Mouse (Mus musculus): ENCODE results near the gene Gpr45.
"Not testable (repeated sequence)": the region's sequence is repeated elsewhere in the genome, so short reads cannot be mapped to it uniquely, and the experiment has no call there.

Gpr45 gene

DNA sequence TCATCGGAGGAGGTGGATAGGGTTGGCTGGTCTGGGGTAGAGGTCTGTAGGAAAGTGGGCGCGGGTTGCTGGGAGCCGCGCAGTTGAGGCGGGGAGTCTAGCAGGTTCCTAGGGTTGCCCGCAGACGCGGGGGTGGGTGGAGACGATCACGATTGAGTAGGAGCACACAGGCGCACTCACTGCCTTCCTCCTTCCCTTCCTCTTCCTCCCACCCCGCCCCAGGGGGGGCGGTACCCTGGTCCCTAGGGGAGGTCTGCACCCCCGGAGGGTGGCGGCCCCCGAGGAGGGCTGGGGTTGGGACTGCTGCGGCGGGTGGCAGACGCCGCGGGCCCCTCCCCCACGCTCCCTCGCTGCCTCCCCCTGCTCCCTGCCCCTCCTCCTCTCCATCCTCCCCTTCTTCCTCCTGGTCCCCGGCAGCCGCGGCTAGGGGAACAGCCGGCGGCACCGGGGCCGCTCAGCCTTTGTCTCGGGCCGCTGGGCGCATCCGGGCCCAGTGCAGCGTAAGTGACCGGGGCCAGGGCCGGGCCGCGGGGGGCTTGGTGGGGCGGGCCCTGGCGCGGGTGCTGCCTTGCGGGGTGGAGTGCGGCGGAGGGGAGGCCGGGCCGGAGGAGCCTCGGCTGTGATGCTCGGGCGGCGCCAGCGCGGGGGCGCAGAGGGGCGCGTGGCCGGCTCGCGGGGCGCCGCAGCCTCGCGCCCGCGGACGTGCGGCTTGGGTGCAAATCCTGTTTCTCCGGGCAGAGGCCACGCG is at the start of gene Gpr45:
TSS of gene Gpr45 (plus strand) at position 139 of the 748 bp plus-strand sequence.
- peak; percentile 50 for DNase-seq (ENCODE audit: low read depth, low spot score)

DNA sequence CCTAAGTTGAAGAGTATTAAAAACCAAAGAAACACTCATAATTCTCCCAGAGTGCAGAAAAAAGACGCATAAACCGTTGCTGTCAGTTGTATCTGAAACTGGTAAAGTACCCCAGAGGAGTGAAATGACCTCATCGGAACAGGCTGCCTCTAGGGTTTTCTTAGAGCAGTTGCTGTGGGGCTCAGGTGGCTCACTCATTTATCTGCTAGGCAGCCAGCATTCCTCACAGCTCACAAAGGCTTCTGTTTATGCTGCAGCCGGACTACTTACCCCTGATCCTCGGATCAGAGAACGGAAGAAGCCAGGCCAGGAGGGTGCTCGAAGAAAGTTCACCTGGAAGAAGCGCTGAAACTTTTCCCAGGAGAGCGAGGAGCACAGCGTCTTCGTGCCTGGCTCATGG is 47.5 kb upstream of the Gpr45 start:
- DNase-seq (ENCODE audit: low read depth, low spot score), result no peak

DNA sequence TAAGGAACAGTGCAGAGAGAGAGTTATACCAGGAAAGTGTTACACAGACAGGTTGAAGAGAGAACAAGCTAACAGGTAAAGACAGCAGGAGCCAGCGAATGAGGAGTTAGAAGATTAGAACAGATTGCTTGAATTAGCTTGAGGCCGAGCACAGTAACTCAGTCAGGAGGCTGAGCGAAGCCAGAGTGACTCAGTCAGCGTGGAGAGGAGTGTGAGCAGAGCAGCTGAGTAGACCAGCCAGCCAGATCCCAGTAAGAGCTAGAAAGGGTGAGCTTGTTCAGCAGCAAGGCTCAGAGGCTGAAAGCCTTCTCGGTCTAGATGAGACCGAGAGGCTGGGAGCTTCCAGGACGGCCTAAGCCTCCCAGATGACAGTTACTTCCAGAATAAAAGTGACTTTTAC is 46.0 kb upstream of the Gpr45 start:
- no peak for DNase-seq (ENCODE audit: low read depth, low spot score)

DNA sequence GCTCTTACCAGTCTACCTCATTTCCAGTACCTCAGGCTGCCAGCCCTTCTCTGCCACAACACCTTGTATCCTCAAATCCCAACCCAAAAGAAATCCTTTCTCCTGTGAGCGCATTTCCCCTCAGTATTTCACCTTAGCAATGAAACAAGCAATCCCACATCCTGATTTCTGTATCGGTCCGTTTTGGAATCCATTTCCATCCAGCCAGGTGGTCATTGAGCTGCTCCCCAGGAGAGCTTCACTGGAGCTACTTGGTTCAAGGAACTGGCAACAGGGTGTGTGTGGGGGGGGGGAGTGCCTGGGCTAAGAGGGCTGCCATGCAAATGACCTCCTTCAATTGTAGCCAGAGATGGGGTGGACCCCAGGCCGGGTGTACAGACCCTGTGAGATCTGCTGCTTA is 45.5 kb upstream of the Gpr45 start:
- DNase-seq (ENCODE audit: low read depth, low spot score), result no peak

DNA sequence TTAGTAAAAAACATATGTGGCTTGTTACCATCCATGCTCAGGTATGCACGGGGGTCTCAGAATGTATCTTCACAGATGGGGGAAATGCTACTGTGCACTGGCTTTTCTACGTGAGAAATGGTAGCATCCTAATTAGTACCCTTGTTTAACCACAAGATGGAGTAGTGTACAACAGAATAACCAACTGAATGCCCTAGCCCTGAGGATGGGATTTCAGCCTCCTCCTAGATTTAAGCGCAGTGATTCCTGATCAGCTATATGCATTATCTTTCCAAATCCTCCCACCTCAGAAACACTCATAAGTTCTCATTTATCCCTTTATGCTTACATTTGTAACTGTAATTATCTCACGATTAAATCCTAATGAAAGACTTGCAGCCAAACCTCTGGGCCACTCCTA is 37.6 kb upstream of the Gpr45 start:
- peak; percentile 28 for DNase-seq (ENCODE audit: low read depth, low spot score)

DNA sequence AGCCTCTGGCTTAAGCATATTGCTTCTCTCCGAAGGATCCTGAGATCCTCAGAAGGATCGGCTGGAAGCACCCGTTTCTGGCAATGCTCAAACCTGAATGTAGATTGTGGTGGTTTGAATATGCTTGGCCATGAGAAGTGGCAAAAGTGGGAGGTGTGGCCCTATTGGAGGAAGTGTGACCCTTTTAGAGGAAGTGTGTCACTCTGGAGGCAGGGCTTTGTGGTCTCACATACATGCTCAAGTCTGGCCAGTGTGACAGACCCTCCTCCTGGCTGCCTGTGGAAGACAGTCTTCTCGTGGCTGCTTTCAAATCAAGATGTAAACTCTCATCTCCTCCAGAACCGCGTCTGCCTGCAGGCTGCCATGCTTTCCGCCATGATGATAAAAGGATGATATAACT is 36.0 kb upstream of the Gpr45 start:
- DNase-seq (ENCODE audit: low read depth, low spot score), result no peak

DNA sequence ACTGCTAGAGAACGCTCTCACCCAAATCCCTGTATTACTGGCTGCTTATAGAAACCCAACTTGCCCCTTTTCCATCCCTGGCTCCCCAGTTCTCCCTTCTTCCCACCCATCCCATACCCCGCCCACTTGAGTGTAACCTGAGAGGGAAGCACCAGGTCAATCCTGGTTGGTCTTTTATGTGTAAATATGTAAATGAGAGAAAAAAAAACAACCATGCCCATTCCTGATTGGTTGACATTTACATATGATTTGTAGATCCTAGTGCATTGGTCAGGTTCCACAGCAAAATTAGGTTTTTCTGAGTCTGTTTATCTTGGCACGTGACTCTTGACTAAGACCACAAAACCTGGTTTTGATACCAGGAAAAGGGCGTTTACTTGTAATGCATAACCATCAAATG is 34.8 kb upstream of the Gpr45 start:
- DNase-seq (ENCODE audit: low read depth, low spot score), result no peak

DNA sequence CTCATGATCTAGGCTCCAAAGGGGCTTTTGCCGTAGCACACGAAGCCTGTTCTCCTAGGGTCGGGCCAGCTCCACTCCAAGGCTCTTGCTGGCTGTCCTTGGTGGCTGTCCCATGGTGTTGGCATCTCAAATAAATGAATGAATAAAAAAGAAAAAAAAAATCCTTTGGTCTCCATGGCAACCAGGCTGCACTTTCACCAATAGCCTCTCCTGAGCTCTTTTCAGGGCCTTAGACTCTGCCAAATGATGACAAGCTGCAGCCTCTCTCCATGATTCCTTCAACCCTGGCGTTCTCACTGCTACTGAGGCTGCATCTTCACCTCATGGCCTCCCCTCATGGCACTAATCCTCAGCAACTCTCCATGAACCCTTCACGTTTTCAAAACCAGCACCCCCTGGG is 28.7 kb upstream of the Gpr45 start:
- peak; percentile 24 for DNase-seq (ENCODE audit: low read depth, low spot score)

DNA sequence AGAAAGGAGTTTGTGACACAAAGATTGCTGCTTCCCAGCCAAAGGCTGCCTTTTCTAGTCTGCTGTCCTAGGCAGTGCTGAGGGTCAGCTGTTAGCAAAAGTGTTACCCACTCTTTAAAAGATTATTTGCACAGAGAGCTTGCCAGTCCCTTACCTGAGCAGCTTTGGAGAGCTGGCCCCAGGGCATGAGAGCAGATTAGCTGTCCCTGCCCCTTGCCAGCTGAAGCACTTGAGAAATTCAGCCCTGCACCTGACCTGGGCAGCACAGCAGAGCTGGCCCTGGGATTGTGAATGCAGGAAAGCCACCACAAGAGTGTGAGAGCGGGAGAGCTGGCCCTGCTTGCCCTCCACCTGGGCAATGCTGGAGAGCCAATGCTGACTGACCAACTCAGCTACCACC is 19.1 kb upstream of the Gpr45 start:
- DNase-seq (ENCODE audit: low read depth, low spot score), result no peak

DNA sequence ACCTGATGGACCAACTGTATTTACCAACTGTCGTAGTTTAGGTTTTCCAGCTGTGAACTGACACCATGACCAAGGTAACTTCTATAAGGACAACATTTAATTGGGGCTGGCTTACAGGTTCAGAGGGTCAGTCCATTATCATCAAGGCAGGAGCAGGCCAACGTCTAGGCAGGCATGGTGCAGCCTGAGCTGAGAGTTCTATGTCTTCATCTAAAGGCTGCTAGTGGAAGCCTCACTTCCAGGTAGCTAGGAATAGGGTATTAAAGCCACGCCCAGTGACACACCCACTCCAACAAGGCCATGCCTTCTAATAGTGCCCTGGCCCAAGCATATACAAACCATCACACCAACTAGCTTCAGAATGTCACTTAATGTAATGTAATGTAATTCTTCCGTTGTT is 4.2 kb upstream of the Gpr45 start:
- DNase-seq (ENCODE audit: low read depth, low spot score), result no peak

DNA sequence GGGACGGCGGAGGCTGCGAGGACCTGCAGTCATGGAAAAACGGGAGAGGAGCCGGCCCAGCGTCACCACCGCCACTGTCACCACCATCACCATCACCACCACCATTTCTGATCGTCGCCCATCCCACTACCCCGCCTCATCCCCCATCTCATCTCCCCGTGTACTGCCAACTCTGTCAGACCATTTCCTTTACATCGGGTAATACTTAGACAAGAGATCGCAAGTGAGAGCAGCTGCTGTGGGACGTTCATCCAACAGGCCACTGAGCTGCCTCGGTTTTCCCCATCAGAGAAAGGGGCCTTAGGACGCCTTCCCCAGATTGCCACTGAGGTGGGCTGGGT is 780 bp downstream of the Gpr45 start:
- DNase-seq (ENCODE audit: low read depth, low spot score), result peak; percentile 2

DNA sequence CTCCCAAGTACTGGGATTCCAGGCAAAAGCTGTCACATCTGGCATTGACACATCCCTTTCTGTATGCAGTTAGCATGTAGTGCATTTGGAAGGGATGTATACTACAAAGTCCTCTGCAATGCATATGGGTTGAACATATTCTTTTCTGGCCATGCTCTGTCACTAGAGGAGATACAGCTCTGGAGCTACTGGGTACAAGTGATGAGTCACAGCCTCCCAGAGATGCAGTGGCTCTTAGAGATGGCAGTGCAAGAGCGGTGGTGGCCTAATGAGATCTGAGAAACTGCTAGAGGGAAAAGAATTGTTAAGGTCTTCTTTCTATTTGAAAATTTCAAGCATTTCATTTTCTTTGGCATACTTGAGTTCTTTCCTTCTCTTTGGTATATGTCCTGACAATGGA is 4.2 kb downstream of the Gpr45 start:
- DNase-seq (ENCODE audit: low read depth, low spot score), result no peak

DNA sequence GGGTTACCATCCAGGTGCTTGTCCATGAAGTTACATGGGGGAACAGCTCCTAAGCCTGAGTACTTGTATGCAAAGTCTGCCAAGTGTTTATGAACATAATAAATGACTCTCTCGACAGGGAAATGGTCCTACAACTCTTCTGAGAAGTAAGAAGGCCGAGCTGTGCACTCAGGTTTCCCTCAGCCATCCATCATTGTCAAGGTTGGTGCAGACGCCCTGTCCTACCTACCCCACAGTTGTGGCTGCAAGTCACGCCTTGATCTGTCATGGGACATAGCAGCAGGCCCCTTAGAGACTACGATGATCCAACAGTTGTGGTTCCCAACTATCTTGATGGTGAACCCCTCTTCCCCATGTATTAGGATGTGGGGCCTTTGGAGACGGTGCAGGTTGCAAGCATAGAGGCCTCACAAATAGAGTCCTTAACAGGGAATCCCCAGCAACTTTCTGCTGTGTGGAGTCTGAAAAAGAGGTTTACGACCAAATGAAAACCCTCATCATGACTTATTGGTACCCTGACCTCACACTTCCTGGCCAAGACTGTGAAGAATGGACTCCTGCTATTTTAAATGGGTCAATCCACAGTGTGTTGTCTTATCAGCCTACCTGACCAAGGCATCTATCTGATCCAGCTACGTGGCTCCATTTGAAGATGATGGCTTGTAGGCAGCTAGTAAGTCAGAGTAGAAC is 30.6 kb downstream of the Gpr45 start:
- DNase-seq (ENCODE audit: low read depth, low spot score), result no peak

DNA sequence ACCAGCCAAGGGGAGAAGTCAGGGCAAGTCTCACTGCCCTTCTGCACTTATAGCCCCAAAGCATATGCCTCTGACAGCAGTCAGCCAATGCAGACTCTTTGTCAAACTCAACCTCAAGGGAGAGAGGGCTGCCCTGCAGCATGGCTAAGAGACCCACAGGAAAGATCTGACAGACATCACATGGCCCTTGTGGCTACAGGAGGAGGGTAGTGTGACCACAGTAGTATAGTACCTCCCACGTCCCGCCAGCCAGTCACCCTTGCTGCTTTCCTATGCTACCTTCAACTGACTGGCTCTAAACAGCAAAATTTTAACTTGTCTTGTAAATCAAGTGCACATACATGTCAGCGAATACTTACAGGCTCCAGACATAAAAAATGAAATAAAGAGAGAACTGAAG is 31.4 kb downstream of the Gpr45 start:
- no peak for DNase-seq (ENCODE audit: low read depth, low spot score)

DNA sequence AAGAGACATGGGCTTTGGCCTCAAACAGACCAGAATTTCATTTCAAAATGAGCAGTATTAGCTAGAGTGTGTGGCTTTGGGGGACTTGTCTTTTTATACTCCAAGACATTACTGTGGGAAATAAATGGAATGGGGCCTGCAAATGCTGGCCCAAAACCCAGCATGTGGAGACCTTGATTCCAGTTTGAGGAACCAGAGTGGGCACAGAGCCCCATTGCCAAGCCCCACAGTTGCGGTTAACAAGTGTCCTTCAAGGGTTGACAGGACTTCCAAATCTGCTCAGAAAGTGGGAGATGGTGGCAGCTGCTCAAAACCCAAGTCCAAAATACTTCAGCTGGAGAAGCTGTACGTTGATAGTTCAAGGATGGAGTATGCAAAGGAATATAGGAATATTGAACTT is 36.3 kb downstream of the Gpr45 start:
- DNase-seq (ENCODE audit: low read depth, low spot score), result no peak

DNA sequence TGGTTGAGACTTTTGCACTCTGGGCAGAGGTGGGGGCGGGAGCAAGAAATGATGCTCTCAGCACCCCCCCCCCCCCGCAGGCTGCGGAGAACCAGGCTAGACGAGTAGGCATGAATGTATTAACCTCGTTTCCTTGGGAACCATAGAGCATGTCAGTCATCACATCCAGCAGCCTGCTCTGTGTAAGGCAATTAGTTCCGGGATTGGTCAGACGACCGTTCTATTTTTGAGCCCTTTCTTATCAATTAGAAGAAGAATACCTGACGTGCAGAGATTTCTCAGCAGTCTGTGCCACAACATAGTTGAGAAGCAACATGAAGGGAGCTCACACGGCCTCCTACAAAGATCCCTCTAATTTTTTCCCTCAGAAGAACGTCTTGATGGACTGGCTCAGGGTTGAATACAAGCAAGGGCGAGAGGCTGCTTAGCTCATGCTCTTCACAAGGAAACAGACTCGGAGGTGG is 53.4 kb downstream of the Gpr45 start:
- peak; percentile 24 for DNase-seq (ENCODE audit: low read depth, low spot score)

DNA sequence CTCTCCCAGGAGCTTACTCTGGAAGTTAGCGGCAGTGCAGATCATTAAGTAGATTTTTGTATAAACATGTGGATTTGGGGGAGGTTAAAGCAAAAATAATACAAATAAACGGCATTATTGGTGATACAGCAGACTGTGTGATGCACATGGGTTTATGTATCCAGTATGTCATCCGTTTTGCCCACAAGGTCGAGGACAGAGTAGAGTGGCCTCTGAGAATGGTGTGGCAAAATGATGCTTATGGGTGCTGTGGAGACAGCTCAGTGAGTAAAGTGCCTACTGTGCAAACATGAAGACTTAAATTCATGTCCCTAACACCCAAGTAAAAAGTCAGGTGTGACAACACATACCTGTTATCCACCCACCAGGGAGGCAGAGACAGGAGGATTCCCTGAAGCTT is 53.9 kb downstream of the Gpr45 start:
- DNase-seq (ENCODE audit: low read depth, low spot score), result no peak

DNA sequence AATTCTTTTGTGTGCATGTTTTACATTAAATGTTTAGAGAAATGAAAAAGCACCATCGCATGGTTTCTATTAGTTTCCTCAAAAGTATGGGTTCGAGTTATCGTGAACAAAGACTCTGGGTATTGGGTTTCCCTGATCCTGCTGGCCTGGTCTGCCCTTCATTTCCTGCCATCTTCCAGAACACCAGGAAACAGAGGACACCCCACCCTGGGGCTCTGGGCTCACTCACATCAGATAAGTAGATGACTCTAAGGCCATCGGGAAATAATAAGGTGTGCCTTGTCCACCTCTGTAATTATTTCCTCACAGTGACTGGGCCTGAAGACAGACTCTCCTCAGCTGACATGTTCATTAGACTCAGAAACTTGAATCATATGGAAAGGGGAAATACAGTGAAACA is 57.8 kb downstream of the Gpr45 start:
- no peak for DNase-seq (ENCODE audit: low read depth, low spot score)

DNA sequence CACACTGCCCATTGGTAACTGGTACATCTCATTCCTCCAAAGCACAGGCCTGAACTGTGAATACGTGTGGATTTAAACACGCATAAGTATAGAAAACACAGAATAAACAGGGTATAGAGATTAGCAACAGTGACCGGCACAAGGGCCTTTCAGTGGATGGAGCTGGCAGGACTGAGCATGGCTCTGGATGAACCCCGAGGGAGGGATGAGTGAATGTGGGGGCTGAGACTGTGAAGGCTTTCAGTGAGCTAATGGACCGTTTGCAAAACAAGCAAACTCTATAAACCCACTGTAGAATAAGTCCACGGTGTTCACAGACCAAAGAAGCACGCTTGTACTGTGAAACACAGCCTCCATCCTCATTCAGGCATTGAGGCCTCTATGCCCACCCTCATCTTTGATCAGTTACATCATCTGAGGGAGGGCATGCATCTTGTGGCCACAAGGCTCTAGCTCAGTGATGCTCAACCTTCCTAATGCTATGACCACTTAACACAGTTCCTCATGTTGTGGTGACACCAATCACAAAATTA is 62.5 kb downstream of the Gpr45 start:
- not testable (repeated sequence) for DNase-seq (ENCODE audit: low read depth, low spot score)

DNA sequence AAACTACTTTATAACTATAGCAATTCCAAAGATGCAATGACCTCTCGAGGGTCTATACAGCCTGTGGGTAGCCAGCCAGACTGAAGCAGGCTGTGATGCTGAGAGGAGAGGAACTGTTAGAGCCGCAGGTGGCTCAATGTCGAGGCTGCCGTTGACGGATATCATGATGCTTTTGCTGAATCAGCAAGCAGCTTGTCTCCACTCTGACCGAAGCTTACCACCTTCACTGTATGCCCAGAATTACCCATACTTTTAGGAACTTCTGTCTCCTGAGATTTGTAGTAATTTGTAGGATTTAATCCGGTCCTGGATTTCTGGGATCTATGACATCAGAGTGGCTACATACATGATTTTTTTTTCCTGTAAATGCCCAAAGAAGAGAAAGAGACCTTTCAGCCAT is 83.3 kb downstream of the Gpr45 start:
- DNase-seq (ENCODE audit: low read depth, low spot score), result no peak

DNA sequence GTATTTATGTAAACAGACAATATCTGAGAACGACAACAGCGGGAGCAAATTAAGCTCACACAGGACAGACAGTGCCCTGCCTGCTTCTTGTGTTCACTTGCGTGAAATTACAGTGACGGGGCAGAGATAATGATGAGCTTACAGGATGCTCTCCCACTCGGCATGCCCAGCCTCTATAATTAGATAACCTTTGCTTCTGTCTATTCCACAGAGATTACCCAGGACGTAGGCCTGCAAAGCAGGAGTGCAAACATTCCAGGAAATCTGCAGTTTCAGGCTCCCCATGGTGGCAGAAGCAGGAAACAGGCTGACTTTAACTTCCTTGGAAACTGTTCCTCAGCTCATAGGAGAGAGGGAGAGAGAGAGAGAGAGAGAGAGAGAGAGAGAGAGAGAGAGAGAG is 89.6 kb downstream of the Gpr45 start:
- no peak for DNase-seq (ENCODE audit: low read depth, low spot score)

DNA sequence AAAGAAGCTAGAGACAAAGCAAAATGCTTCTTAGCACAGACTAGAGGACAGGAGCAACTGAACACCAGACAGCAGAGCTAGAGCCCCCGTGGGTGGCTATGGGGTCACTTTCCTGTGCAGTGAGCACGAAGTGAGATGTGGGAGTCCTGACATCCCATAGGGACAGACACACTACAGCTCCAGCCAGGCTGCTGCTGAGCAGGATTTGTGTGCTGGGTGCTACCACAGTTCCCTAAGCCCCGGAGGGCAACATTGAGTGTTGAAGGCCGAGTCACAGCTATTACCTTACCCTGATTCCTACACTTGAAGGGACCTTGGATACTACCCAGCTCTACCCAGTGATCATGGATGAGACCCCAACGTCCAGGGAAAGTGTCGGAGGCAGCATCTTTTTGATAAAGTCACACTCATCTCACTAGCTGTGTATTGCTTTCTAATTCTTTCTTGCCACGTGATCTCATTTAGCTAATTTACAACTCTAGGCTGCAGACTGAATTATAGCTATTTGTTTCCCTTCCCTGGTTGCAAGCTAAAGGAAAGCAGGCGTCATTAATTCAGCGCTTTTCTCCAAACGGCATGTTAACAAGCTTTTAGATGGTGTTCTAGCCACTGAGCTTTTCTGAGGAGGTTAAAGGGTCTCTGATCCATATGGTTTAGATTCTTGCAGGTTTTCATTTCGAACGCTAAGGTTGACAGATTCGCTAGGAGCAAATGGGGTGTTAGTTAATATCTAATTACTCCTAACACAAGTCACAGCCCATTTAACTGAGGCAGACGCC is 92.7 kb downstream of the Gpr45 start:
- DNase-seq (ENCODE audit: low read depth, low spot score), result no peak

Measured in brain, embryonic 18.5 days (tissue).